Mouse (Mus musculus): ENCODE data around the gene Igfn1.

The Igfn1 gene

DNA sequence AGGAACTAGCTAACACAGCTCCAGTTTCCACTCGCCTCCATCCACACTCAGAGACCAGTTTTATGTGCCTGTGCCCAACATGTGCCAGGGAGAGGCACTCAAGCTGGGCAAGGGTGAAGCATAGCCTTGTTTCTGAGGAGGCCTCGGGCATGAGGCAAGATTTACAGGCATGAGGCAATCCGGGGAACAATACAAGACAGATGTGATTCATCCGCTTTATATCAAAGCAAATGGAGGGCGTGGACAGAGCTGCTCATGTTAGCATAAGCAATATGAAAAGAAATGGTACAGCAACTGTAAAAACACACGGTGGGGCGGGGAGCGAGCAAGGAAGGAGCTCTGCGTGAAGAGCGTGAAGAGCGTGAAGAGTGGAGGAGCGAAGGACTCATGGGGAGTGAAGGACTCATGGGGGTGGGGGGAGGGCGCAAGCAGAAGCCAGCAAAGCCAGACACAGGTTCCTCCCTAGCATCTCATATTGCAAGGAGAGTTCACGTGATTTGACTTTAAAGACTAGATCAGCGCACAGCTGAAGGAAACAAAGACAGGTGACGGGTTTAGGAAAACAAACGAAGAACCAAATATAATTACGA is 72.3 kb downstream of the Igfn1 start:
- no peak for DNase-seq (ENCODE audit: low spot score in 2 of 2)

DNA sequence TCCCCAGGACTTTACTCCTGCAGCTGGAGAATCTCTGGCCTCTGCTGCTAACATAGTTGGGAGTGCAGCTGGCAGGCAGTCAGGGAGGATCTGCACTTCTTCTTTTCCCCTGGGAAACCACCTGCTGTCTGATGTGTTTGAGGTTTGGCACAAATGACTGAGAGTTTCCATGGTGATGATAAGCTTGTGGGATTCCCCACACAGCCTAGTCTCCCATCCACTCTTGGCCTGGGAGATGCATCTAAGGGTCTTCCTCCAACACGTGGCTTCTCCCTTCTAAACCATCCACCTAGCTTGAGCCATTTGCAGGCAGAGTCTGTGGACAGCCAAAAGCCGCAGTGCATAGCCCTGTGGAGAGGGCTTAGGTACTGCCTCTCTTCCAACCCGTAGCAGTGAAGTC is 76.3 kb downstream of the Igfn1 start:
- no peak for DNase-seq (ENCODE audit: low spot score in 2 of 2)

DNA sequence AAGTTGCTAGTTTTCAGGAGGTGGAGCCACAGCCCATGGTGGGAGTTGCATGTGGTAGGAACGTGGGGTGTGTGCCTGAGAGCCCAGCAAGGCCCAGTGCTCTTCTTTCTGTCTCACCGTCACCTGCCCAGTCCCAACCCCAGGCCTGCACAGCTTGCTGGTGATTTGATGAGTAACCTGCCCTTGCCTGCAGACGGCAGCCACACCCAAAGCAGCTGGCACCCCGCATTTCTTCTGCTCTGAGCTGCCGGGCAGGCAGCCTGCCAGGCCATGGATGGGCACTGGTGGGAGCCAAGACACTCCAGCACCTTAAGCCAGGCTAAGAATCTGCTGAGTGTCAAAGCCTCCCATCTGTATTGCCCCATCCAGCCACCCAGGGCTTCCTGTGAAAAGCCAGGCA is 80.3 kb downstream of the Igfn1 start:
- DNase-seq (ENCODE audit: low spot score in 2 of 2) = peak in 1 of 2 experiments; percentile 44

DNA sequence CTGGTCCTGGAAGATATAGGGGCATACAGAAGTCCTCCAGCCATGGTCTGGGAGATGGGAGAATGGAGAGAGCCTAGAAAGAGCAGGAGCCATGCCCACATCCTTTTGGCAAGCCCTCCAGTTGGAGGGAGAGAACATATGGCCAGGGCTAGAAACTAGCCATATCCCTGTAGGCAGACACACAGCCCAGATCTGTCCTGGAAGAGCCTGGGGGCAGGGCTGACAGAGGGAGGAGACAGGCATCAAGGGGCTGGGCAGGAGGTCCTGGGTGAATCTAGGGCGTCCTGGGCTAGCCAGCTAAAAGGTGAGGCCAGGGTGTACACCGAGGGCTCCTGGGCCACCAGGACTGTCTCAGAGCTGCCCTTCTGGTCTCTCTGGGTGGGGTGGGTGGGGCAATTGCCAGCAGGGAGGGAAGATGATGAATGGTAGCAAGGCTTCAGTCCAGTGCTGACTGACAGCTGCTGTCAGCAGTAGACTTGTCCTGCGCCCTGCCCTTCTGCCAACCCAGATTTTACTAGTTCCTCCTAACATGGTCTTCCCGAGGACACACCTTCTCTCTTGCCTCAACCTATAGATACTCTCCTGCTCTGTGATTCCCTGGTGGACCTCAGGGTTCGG is 81.7 kb downstream of the Igfn1 start:
- no peak for DNase-seq (ENCODE audit: low spot score in 2 of 2)

DNA sequence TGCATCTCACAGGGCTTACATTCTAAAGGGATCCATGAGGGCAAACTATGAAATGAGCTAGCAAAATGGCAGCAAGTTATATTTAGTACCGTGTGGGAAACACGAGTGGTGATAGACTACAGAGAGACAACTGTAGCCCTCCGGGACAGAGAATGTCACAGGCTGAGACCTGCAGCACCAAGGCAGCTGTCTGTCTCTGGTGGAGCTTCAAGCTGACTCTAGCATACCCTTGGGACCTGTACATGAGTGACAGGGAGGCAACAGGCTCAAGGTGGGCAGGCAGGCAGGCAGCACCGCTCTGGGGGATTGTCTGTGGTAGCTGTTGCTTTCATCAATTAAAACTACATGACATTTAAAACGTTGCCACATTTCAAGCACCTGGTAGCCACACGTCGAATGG is 82.9 kb downstream of the Igfn1 start:
- no peak for DNase-seq (ENCODE audit: low spot score in 2 of 2)

DNA sequence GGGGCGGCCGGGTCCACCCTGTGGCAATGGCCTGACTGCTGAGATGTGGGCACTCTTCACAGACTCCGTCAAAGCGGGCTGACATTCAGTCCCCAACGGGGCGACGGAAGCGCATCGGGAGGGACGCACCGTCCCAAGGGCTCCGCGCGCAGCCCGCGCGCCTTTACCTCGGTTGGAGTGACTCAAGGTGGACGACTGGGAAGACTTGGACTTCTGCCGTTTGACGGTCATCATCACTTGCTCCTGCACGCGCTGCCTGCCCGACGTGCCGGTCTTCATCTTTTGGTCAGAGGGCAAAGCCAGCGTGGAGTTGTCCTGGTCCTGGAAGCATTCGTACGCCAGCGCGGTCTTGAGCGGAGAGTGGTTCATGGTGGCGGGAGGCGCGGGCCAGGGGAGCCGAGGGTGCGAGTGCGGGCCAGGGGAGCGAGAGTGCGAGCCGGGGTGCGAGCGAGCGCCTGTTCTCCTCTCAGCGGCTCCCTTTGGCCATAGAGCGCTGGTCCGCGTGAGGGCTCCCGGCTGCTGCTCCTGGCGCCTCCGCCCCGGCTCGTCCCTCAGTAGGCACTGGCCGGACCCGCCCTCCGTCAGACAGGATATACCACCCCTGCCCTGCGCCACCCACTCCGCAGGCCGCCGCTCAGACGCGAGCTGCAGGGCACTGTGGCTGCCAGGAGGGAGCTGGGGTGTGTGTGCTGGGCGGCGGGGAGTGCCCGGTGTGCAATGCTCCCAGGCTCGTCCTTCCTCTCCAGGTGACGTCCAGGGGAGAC is 87.3 kb downstream of the Igfn1 start, which contains the start of gene Pkp1:
Gene Pkp1 (minus strand): TSS at position 564 of the 764 bp plus-strand sequence.
- DNase-seq (ENCODE audit: low spot score in 2 of 2) = no peak

DNA sequence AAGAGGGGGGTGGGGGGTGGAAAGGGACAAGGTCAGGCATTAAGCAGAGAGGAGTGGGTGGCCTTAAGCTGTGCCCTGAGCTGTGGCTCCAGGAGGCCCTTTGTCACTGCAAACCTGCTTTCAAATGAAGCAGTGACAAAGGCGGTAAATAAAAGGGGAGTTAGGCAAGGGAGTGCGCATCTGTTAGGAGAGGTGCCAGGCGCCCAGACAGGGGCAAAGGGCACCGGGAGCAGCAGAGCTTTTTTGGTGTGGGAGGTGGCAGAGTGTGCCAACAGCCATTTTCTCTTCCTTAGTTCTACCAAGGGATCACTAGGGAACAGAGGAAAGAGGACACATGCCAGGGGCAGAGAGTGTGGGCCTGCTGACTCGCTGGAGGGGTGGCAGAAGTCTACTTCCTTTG is 88.9 kb downstream of the Igfn1 start:
- DNase-seq (ENCODE audit: low spot score in 2 of 2) = no peak

DNA sequence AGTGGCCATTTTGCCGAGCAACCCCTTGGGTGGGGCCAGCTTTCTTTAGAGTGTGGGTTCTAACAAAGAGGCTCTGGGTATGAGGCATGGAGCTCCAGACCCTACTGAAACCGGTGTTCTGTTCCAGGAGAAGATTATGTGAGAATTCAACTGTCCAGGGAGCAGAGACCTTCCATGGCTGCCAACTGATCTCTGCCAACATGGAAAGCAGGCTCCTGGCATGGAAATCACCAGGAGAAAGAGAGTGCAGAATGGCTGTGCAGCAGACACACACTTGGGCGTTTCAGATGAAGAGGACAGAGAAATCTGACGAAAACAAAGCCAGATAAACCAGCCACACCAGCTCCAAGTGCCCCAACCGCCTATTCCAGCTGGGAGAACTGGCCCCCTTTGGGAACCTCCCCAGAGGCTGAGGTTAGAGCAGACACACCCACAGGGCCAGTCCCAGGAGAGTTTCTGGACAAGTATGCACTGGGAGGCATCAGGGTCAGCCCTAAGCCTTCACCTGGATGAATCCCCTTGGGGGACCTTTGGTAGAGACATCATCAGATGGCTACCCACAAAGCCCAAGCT is 89.6 kb downstream of the Igfn1 start:
- DNase-seq (ENCODE audit: low spot score in 2 of 2) = no peak

DNA sequence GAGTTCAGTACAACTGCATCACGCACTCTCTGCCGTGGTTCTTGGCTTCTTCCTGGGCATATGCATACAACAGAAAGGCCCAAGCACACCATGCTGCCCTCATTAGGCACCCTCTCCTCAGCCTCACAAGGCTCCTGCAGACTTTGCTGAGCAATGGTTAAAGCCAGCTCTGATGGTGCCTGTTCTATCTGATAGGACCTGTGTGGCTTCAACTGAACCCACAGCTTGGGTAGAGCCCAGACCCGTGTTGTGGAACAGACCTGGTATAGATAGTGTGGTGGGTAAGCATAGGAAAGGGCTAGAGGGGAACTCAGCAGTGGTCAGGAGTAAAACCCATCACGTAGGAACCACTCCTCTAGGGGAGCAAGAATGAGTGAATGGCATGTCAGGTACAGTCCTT is 92.5 kb downstream of the Igfn1 start:
- no peak for DNase-seq (ENCODE audit: low spot score in 2 of 2)

DNA sequence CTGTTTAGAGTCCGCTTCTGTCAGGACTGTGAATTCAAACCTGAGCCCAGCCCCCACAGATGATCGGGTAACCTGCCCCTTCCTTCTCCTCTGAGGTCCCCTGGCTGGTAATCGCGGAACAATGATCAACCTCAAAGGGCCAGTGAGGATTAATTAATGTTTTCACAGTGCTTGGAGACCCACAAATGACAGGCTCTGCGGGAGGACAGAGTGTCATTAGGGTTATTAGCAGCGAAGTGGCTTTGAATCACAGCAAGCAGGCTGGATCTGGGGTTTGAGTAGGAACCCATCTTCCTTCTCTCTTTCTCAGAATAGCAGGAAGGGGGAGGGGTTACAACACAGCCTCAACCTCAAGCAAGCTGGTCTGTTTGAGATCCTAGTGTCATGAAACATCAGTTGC is 96.8 kb downstream of the Igfn1 start:
- DNase-seq (ENCODE audit: low spot score in 2 of 2) = no peak

DNA sequence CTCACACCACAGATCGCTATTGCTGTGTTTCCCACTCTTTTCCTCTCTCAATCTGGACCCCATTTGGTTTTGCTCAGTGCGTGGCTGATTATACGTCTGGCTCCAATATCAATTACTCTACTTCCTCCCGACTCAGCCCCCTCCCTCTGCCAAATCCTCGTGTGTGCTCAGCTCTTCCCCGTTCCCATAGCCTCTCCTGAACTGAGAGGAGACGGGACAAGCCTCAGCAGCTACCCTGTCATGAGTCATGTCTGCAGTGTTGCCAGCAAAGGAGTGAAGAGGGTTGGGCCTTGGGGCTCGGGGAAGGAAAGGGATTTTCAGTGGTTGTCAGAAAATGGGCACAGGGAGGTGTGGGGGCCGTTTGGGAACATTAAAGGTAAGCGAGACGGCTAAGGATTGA is 99.4 kb downstream of the Igfn1 start:
- no peak for DNase-seq (ENCODE audit: low spot score in 2 of 2)

Data from cerebellum, postnatal 4 days (tissue).